Mouse (Mus musculus) T-helper 2 cell (primary cell): Measurements from ENCODE around the gene Zfp90.

Experiments used
- in situ Hi-C: fragments of 300-600 bp; cut with MboI, MseI; formaldehyde crosslinking; loops from one replicate; pipeline ENCODE4 v1.15.1; 2025; ENCODE audit warnings: high pct_unique_total_duplicates

The Zfp90 gene

GRCm38 (mm10) chr8:106432954-106433570 is 17.9 kb downstream of the Zfp90 start:
- in situ Hi-C loops: loop anchor here (10.0 to 25.0 kb wide), 2 partner anchors 212 to 846 kb away; no protein-coding TSS in a partner anchor

- in situ Hi-C loops: loop anchor here (10.0 to 25.0 kb wide), 2 partner anchors 211 to 846 kb away; no protein-coding TSS in a partner anchor
Measured at GRCm38 (mm10) chr8:106433667-106434066, 18.5 kb downstream of the Zfp90 start.

GRCm38 (mm10) chr8:106437781-106438180 is 22.7 kb downstream of the Zfp90 start:
- in situ Hi-C loops: loop anchor here (10.0 to 25.0 kb wide), 2 partner anchors 207 to 850 kb away; no protein-coding TSS in a partner anchor

- in situ Hi-C loops: loop anchor here (25.0 kb wide), 1 partner anchor 853 kb away; no protein-coding TSS in a partner anchor
Measured at GRCm38 (mm10) chr8:106440146-106440545, 25.0 kb downstream of the Zfp90 start.

- in situ Hi-C loops: loop anchor here (25.0 kb wide), 1 partner anchor 855 kb away; no protein-coding TSS in a partner anchor
Measured at GRCm38 (mm10) chr8:106442740-106443139, 27.6 kb downstream of the Zfp90 start.

- in situ Hi-C loops: loop anchor here (5.0 kb wide), 1 partner anchor 66 kb away; no protein-coding TSS in a partner anchor
Measured at GRCm38 (mm10) chr8:106451301-106452085, 36.4 kb downstream of the Zfp90 start.

- in situ Hi-C loops: loop anchor here (5.0 kb wide), 1 partner anchor 64 kb away; no protein-coding TSS in a partner anchor
Measured at GRCm38 (mm10) chr8:106452701-106453481, 37.8 kb downstream of the Zfp90 start.

- in situ Hi-C loops: loop anchor here (5.0 kb wide), 1 partner anchor 63 kb away; no protein-coding TSS in a partner anchor
Measured at GRCm38 (mm10) chr8:106454036-106454435, 38.9 kb downstream of the Zfp90 start.

GRCm38 (mm10) chr8:106462131-106462530 is 47.0 kb downstream of the Zfp90 start:
- in situ Hi-C loops: no loop called here

GRCm38 (mm10) chr8:106463795-106464194 is 48.7 kb downstream of the Zfp90 start:
- in situ Hi-C loops: no loop called here

- in situ Hi-C loops: no loop called here
Measured at GRCm38 (mm10) chr8:106469485-106469884, 54.4 kb downstream of the Zfp90 start.

GRCm38 (mm10) chr8:106474001-106474400 is 58.9 kb downstream of the Zfp90 start:
- in situ Hi-C loops: no loop called here
